Mouse (Mus musculus): ENCODE data around the gene Rab8b.

DNA sequence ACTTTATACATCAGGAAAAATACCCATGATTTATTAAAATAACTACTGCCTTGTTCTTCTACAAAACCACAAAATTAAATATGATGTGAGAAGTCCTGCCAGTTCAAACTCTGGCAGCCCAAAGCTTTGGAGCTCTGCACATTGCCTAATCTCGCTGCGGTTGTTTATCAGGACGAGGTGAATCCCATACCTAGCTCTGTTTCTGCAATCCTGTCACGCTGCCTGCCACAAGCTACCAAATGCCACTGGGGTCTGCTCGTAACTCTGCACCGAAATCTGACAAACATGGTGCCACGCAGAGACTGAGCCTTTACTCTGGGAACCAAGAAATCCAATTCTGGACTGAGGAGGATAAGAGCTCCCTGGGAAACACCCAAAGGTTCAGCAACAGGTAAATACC lies 9.6 kb downstream of the Rab8b start:
- no peak for TF ChIP-seq POLR2A (IDR thresholded peaks at IDR 0.05; ENCODE audit: low read depth, low read length)
- no peak for TF ChIP-seq CTCF (IDR thresholded peaks at IDR 0.05; ENCODE audit: extremely low read depth, insufficient read depth, insufficient read length, insufficient replicate concordance)

All from spleen, adult 2 months (tissue).